Mouse (Mus musculus) natural killer cell, adult 2 months (primary cell): ENCODE data around the gene Samd8.

Experiments used
- DNase-seq, 2 experiments: peaks; one replicate each; pipeline ENCODE4 v3.0.0; 2022; ENCODE audit warnings: low spot score in 2 of 2

The Samd8 gene

GRCm38 (mm10) chr14:21791722-21792121 lies 41.4 kb downstream of the Samd8 start:
- no peak for DNase-seq

GRCm38 (mm10) chr14:21792250-21792649 lies 41.9 kb downstream of the Samd8 start:
- DNase-seq = no peak

- DNase-seq = no peak
Measured at GRCm38 (mm10) chr14:21800641-21801040, 50.3 kb downstream of the Samd8 start.

- DNase-seq = no peak
Measured at GRCm38 (mm10) chr14:21801624-21802023, 51.3 kb downstream of the Samd8 start.

GRCm38 (mm10) chr14:21802543-21803206 lies 52.3 kb downstream of the Samd8 start:
- no peak for DNase-seq

- no peak for DNase-seq
Measured at GRCm38 (mm10) chr14:21806203-21806602, 55.9 kb downstream of the Samd8 start.

- DNase-seq = no peak
Measured at GRCm38 (mm10) chr14:21806631-21807160, 56.4 kb downstream of the Samd8 start.

GRCm38 (mm10) chr14:21808208-21808922 lies 58.0 kb downstream of the Samd8 start:
- no peak for DNase-seq

GRCm38 (mm10) chr14:21809418-21809817 lies 59.1 kb downstream of the Samd8 start:
- DNase-seq = no peak

- no peak for DNase-seq
Measured at GRCm38 (mm10) chr14:21811301-21811700, 61.0 kb downstream of the Samd8 start.

- DNase-seq = no peak
Measured at GRCm38 (mm10) chr14:21811744-21812393, 61.5 kb downstream of the Samd8 start.

- peak; percentile 77 to 83 for DNase-seq
Measured at GRCm38 (mm10) chr14:21812590-21813162, 62.3 kb downstream of the Samd8 start.

- DNase-seq = no peak
Measured at GRCm38 (mm10) chr14:21813216-21813615, 62.9 kb downstream of the Samd8 start.

GRCm38 (mm10) chr14:21813847-21814246 lies 63.5 kb downstream of the Samd8 start:
- no peak for DNase-seq

- no peak for DNase-seq
Measured at GRCm38 (mm10) chr14:21814606-21815005, 64.3 kb downstream of the Samd8 start.

- no peak for DNase-seq
Measured at GRCm38 (mm10) chr14:21816255-21816654, 65.9 kb downstream of the Samd8 start.

- no peak for DNase-seq
Measured at GRCm38 (mm10) chr14:21817453-21817852, 67.1 kb downstream of the Samd8 start.

- no peak for DNase-seq
Measured at GRCm38 (mm10) chr14:21820880-21821505, 70.7 kb downstream of the Samd8 start.

- DNase-seq = no peak
Measured at GRCm38 (mm10) chr14:21822307-21822706, 72.0 kb downstream of the Samd8 start.

GRCm38 (mm10) chr14:21822795-21823374 lies 72.6 kb downstream of the Samd8 start:
- DNase-seq = no peak

GRCm38 (mm10) chr14:21823897-21824296 lies 73.6 kb downstream of the Samd8 start:
- DNase-seq = no peak
